Mouse (Mus musculus) liver, embryonic 11.5 days (tissue): ENCODE data around the gene Usp51. TPM values are rescaled to one million over a fixed set of nuclear protein-coding genes. Genes with fewer than 3 reads are reported as not detected.

Experiments
- polyA plus RNA-seq: library from polyadenylated mRNA; unstranded; fragments of >200 nt; fragmentation: Nextera tagmentation; extraction: Ambion mirVana; gene quantifications from 2 replicates; pipeline ENCODE4 v1.2.1, GENCODE M21; 2014

The Usp51 gene
- polyA plus RNA-seq, 1 experiment from 2014 or later = 0.99 TPM

Other genes starting within 250 kb of the Usp51 start
- 4.2 and 5.0 TPM in 2 replicates for gene Shroom2, start 237.0 kb upstream of the Usp51 start, polyA plus RNA-seq
- not detected in 2 replicates for gene Gpr143, start 224.5 kb upstream of the Usp51 start, polyA plus RNA-seq
- 18.2 and 20.3 TPM in 2 replicates for gene Mageh1, start 31.1 kb downstream of the Usp51 start, polyA plus RNA-seq
- not detected in 2 replicates for gene Foxr2, start 112.3 kb downstream of the Usp51 start, polyA plus RNA-seq
- gene Rragb, start 133.5 kb downstream of the Usp51 start, polyA plus RNA-seq = 0.84 and 1.3 TPM in 2 replicates
- gene Klf8, start 231.0 kb downstream of the Usp51 start, polyA plus RNA-seq = 0.56 and 0.70 TPM in 2 replicates